Mouse (Mus musculus) left cerebral cortex, adult 9 months (tissue): Measurements from ENCODE around the gene Podnl1.

Source experiments
- DNase-seq, 2 experiments: peaks; one replicate each; pipeline ENCODE4 v3.0.0; 2022; ENCODE audit warnings: low spot score in 2 of 2

Podnl1 gene

GRCm38 (mm10) chr8:84127202-84127901, 1.6 kb downstream of the Podnl1 start:
- DNase-seq: no peak

- DNase-seq: no peak
Measured at GRCm38 (mm10) chr8:84128277-84128676, 2.5 kb downstream of the Podnl1 start.

GRCm38 (mm10) chr8:84130806-84131205, 5.0 kb downstream of the Podnl1 start:
- no peak for DNase-seq

- no peak for DNase-seq
Measured at GRCm38 (mm10) chr8:84132225-84132624, 6.4 kb downstream of the Podnl1 start.

GRCm38 (mm10) chr8:84137848-84138247, 12.1 kb downstream of the Podnl1 start:
- no peak for DNase-seq

- DNase-seq: no peak
Measured at GRCm38 (mm10) chr8:84140838-84141237, 15.0 kb downstream of the Podnl1 start.

GRCm38 (mm10) chr8:84144636-84145245, 19.0 kb downstream of the Podnl1 start:
- DNase-seq: no peak

- no peak for DNase-seq
Measured at GRCm38 (mm10) chr8:84147324-84147766, 21.6 kb downstream of the Podnl1 start.

GRCm38 (mm10) chr8:84147769-84148530, 22.2 kb downstream of the Podnl1 start, which contains the start of the genes Cc2d1a and 4930432K21Rik:
Gene Cc2d1a, minus strand, starts transcription at chr8:84147936.
Gene 4930432K21Rik, plus strand, starts transcription at chr8:84148025.
- peak; percentile 89 to 95 for DNase-seq

- no peak for DNase-seq
Measured at GRCm38 (mm10) chr8:84148531-84148850, 22.7 kb downstream of the Podnl1 start.

- no peak for DNase-seq
Measured at GRCm38 (mm10) chr8:84149181-84149580, 23.4 kb downstream of the Podnl1 start.

GRCm38 (mm10) chr8:84157620-84158019, 31.8 kb downstream of the Podnl1 start:
- no peak for DNase-seq

GRCm38 (mm10) chr8:84167696-84168095, 41.9 kb downstream of the Podnl1 start:
- DNase-seq: no peak

- DNase-seq: no peak
Measured at GRCm38 (mm10) chr8:84170096-84170495, 44.3 kb downstream of the Podnl1 start.

GRCm38 (mm10) chr8:84173861-84174260, 48.1 kb downstream of the Podnl1 start:
- DNase-seq: no peak

GRCm38 (mm10) chr8:84176560-84176959, 50.8 kb downstream of the Podnl1 start:
- DNase-seq: no peak

GRCm38 (mm10) chr8:84177405-84177804, 51.6 kb downstream of the Podnl1 start:
- DNase-seq: no peak

GRCm38 (mm10) chr8:84178592-84178991, 52.8 kb downstream of the Podnl1 start:
- no peak for DNase-seq

- DNase-seq: no peak
Measured at GRCm38 (mm10) chr8:84179946-84180345, 54.2 kb downstream of the Podnl1 start.

- no peak for DNase-seq
Measured at GRCm38 (mm10) chr8:84180530-84181190, 54.9 kb downstream of the Podnl1 start.
